Mouse (Mus musculus) cerebellum, adult 2 months (tissue): ENCODE data around the gene Rnf144a. TPM values are rescaled to one million over a fixed set of nuclear protein-coding genes. Genes with fewer than 3 reads are reported as not detected.
A peak's percentile ranks its signal among the peaks of the same experiment; 100 is the strongest.

Experiments
- DNase-seq, 2 experiments: peaks; one replicate each; pipeline ENCODE4 v3.0.0; 2021
- H3K27ac ChIP-seq: fragments of 200-500 bp; 2 replicates; pipeline ENCODE4 v1.5.1; 2012; ENCODE audit warnings: low read length, control low read depth, inconsistent platforms; ENCODE audit not compliant: insufficient read depth
- H3K27me3 ChIP-seq: fragments of 200-500 bp; 2 replicates; pipeline ENCODE4 v1.6.1; 2012; ENCODE audit warnings: inconsistent platforms, mild to moderate bottlenecking, low read length, moderate library complexity; ENCODE audit not compliant: control insufficient read depth, insufficient read depth
- H3K4me1 ChIP-seq: fragments of 200-500 bp; 2 replicates; pipeline ENCODE4 v1.6.1; 2011; ENCODE audit warnings: low read length; ENCODE audit not compliant: control insufficient read depth, insufficient read depth
- H3K4me3 ChIP-seq: fragments of 200-500 bp; replicated peaks from 2 replicates; pipeline ENCODE3; 2011; ENCODE audit warnings: mild to moderate bottlenecking, low read depth, low read length, control low read depth; ENCODE audit not compliant: insufficient read depth
- CTCF ChIP-seq: fragments of 200-500 bp; IDR thresholded peaks from 2 replicates; pipeline ENCODE4 v1.5.1; 2011; ENCODE audit warnings: low read depth, mild to moderate bottlenecking, control low read depth, low read length, moderate library complexity, borderline replicate concordance; ENCODE audit not compliant: insufficient read depth
- POLR2A ChIP-seq: fragments of 200-500 bp; IDR thresholded peaks from 2 replicates; pipeline ENCODE4 v1.6.1; 2011; ENCODE audit warnings: low read length, control low read depth, borderline replicate concordance; ENCODE audit not compliant: insufficient read depth
- WGBS: fragments of 180-500 bp; shearing (Covaris S2); methylation state at CpG from one replicate; pipeline ENCODE4 v1.1.7; 2018; 5-methylcytosine and 5-hydroxymethylcytosine counted together
- polyA plus RNA-seq: library from polyadenylated mRNA; depleted of rRNA; stranded (reverse); fragments of >200 nt; gene quantifications from 2 replicates; pipeline ENCODE4 v1.2.3, GENCODE M21; 2012

The Rnf144a gene
- polyA plus RNA-seq, 1 experiment, result 13.8 TPM

DNA sequence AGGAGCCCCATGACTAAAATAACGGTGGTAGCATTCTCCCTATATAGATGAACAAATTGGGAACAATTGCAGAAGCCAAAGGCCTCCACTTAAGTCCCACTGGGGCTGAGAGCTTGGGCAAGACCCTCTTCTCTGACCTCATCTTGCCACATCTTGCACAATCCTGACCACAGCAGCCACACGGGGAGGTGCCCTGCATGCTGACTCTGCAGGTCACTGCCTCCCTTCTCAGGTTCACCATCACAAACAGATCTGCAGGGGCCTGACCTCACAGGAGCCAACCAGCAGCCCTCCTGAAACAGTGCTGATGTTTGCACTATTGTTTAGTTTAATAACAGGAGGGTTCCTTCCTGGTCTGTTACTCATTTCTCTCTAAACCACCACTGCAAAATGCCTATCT, 16.5 kb downstream of the Rnf144a start:
- H3K27me3 ChIP-seq, result no peaks in the 10 kb centered on the region
- H3K4me1 ChIP-seq, result peaks cover 16% of the 10 kb centered on the region; the same call in 1 of the 2 replicates
- TF ChIP-seq POLR2A (no peak), CTCF (no peak)
- 87% methylated on average over 2 of the region's 2 CpGs for WGBS
- DNase-seq, result no peak
- H3K27ac ChIP-seq, result no peak overlapping the region
- H3K4me3 ChIP-seq, result no peak overlapping the region

DNA sequence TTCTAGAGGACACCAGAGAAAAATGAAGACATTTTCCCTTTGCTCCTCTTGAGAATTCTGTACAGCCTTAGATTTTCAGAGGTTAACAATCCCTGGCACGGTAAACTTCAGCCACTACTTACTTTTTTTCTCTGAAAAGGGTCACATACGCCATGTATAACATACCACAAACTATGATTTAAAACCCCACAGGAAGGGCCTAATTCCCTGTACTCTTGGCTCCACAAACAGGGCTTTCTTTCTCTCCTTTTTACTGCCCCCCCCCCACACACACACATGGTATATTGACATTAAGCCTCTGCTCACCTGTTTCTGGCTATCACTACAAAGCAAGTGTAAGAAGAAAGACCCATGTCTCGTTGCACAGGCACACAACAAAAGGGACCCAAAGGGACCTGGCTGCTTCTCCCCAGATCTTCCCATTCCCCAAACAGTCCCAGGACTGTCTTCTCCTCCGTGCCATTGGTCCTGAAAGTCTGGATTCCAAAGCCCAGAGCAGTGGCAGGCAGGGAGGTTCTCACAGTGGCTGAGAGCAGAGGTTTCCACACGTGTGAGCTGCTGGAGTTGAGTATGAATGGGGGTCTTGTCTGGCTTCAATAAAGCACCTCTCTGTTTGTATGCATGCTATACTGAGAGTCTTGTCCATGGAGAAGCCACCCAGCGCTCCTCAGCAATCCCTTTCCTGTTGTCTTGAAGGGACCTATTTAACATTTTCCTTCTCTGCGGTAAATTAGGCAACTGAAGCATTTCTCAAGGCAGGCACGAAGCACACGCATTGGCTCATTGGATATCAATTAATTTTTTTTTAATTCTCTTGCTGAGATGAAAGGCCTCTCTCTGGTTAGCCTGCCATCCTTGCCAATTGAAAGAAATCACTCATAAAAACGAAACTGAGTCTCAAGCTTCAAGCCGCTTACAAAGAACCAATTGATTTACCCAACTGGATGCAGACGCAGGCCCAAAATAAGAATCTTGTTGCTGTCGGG, 20.3 kb downstream of the Rnf144a start:
- TF ChIP-seq POLR2A (no peak), CTCF (no peak)
- Histone ChIP-seq H3K27ac (no peak overlapping the region), H3K4me3 (no peak overlapping the region), H3K27me3 (no peaks in the 10 kb centered on the region), H3K4me1 (no peaks in the 10 kb centered on the region)
- 79% methylated on average over 13 of the region's 13 CpGs for WGBS
- DNase-seq, result no peak

DNA sequence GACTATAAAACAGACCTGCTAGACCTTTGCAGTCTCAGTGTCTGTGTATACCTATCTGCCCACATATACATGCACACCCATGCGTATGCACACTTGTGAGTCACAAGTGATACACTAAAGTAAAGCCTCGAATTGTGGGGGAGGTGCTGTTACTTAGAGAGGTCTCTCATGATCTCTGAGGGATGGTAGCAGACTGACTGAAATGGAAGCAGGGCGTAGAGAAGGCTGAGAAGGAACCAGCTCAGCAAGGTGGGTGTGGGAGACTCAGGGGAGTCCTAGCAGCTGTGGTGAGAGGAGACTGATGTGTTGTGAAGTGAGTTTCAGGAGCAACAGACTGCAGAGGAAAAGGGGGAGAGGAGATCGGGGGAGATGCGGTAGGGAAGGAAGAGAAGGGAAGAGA, 21.8 kb downstream of the Rnf144a start:
- no peak for TF ChIP-seq CTCF
- TF ChIP-seq POLR2A, result no peak

DNA sequence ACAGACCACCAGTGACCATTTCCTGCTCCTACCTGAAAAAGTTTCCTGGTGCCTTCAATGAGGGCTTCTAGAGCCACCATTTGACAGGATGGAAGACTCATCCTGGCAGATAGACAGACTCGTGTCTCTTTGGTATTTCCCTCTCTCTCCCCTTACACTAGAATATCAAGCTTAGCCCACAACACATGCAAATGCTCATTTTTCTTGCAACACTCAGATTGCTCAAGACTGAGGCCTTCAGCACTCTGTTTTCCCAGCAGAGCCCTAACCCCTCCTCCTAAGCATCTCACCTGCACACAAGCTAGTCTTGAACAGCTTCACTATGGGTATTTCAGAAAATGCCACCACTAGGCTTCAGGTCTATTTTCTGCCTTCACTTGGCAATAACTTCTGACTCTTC, 23.9 kb downstream of the Rnf144a start:
- TF ChIP-seq CTCF, result no peak
- Histone ChIP-seq H3K27me3 (no peaks in the 10 kb centered on the region), H3K27ac (no peak overlapping the region), H3K4me3 (no peak overlapping the region), H3K4me1 (peaks cover 12% of the 10 kb centered on the region)
- no peak for DNase-seq
- 83% methylated on average over 1 of the region's 1 CpGs for WGBS

More for the DNA sequence above, 21.8 kb downstream of the Rnf144a start:
- DNase-seq, result no peak
- Histone ChIP-seq H3K4me3 (no peak overlapping the region), H3K27me3 (no peaks in the 10 kb centered on the region), H3K4me1 (no peaks in the 10 kb centered on the region), H3K27ac (no peak overlapping the region)
- 91% methylated on average over 5 of the region's 5 CpGs for whole genome bisulfite sequencing

DNA sequence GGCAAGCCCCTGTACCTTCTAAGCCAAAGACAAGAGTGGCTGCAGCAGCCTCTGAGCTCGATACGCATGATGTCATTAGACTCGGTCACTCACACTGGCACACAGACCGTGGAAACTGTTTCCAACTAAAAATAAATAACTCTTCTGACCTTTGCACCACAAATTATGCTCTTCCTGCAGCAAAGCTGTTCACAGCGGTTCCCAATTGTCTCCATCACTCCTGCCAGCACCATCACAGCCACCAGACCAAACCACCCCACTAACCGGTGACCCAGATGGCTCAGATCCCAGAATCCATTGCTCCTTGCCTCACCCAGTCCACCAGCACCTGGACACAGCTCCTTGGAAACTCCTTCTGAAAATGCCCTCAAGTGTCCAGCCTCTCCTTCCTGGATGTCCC, 27.5 kb downstream of the Rnf144a start:
- peaks cover 12% of the 10 kb centered on the region for H3K4me1 ChIP-seq
- no peak overlapping the region for H3K4me3 ChIP-seq
- no peaks in the 10 kb centered on the region for H3K27me3 ChIP-seq
- H3K27ac ChIP-seq, result no peak overlapping the region
- peak in 1 of 2 experiments; percentile 72 for DNase-seq
- 16% methylated on average over 6 of the region's 6 CpGs for WGBS
- TF ChIP-seq POLR2A (no peak), CTCF (no peak)

DNA sequence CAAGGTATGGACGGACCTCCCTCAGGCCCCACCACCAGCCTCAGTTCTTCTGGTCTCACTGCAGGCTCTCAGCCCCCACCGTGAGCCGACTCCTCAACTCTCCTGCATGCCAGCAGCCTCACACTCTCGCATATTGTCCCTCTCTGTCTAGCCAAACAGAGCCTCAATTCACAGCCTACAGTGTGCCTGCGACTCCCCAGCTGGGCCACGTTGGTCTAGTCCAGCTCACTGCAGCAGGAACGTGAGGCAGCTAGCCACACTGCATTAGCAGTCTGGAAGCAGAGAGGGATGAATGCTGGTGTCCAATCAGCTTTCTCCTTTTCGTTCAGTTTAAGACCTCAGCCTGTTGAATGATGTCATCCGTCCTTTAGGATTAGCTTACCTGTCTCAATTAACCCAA, 28.1 kb downstream of the Rnf144a start:
- peaks cover 12% of the 10 kb centered on the region for H3K4me1 ChIP-seq
- no peak overlapping the region for H3K27ac ChIP-seq
- DNase-seq, result no peak
- H3K27me3 ChIP-seq, result no peaks in the 10 kb centered on the region
- no peak for TF ChIP-seq POLR2A
- no peak for TF ChIP-seq CTCF
- 60% methylated on average over 9 of the region's 9 CpGs for WGBS
- H3K4me3 ChIP-seq, result no peak overlapping the region

DNA sequence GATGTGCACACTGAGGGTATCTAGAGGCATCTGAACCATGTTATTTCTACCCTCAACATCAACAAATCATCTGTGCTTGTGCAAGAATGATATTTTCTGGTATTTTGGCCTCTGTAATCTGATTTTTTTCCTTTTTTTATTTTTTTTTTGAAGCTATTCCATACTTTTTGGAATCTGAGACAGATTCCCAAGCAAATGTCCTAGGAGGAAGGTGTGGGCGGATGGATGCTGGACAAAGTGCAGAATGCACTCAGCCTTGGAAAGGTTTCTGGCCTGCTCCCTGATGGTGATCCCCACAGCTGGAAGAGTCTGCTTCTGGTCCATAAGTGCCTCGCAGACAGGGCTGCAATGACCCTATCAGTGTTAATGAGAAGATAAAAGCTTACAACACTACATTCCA, 28.9 kb downstream of the Rnf144a start:
- Histone ChIP-seq H3K4me1 (peaks cover 12% of the 10 kb centered on the region), H3K27ac (no peak overlapping the region), H3K27me3 (no peaks in the 10 kb centered on the region), H3K4me3 (no peak overlapping the region)
- TF ChIP-seq CTCF (no peak), POLR2A (no peak)
- DNase-seq, result no peak
- WGBS, result 95% methylated on average over 2 of the region's 2 CpGs

DNA sequence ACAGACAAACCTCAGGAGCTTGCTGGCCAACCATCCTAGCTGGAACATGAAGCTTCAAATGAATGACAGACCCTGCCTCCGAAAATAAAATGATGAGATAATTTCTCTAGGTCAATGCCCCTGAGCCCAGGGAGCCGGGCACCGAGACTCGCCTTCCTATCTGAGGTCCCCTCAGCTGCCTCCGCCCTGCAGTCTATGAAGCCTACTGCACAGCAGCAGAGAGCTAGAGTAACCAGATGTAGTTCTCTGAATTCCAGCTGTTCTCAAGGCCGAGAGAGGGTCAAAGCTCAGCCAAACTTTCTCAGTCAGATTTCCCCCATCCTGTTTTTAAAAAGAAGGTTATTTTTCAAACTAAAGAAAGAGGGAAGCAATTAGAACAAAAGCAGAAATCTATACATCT, 29.3 kb downstream of the Rnf144a start:
- TF ChIP-seq POLR2A (no peak), CTCF (no peak)
- Histone ChIP-seq H3K4me3 (no peak overlapping the region), H3K27me3 (no peaks in the 10 kb centered on the region), H3K4me1 (peaks cover 12% of the 10 kb centered on the region), H3K27ac (no peak overlapping the region)
- DNase-seq, result no peak
- 96% methylated on average over 6 of the region's 6 CpGs for WGBS
